Mouse (Mus musculus) thymus, adult 2 months (tissue): ENCODE measurements around the gene Gm21992. TPM values are rescaled to one million over a fixed set of nuclear protein-coding genes. Genes with fewer than 3 reads are reported as not detected.

ENCODE experiments used
- DNase-seq: peaks from one replicate; pipeline ENCODE4 v3.0.0; 2021
- H3K27ac ChIP-seq: fragments of 200-500 bp; 2 replicates; pipeline ENCODE4 v1.5.1; 2012; ENCODE audit warnings: low read length, control low read depth; ENCODE audit not compliant: control insufficient read depth, insufficient read depth
- H3K27me3 ChIP-seq: fragments of 200-500 bp; 2 replicates; pipeline ENCODE4 v1.6.1; 2012; ENCODE audit warnings: mild to moderate bottlenecking, low read length, moderate library complexity, mixed read lengths; ENCODE audit not compliant: control insufficient read depth, insufficient read depth
- H3K36me3 ChIP-seq: fragments of 200-500 bp; 2 replicates; pipeline ENCODE4 v1.6.1; 2012; ENCODE audit warnings: mild to moderate bottlenecking, low read length, moderate library complexity; ENCODE audit not compliant: control insufficient read depth, insufficient read depth
- H3K4me1 ChIP-seq: fragments of 200-500 bp; replicated peaks from 2 replicates; pipeline ENCODE4 v1.6.1; 2012; ENCODE audit warnings: low read length; ENCODE audit not compliant: control insufficient read depth, insufficient read depth
- H3K4me3 ChIP-seq: fragments of 200-500 bp; 2 replicates; pipeline ENCODE4 v1.5.1; 2012; ENCODE audit warnings: mild to moderate bottlenecking, low read length, control low read depth, moderate library complexity; ENCODE audit not compliant: control insufficient read depth, insufficient read depth
- CTCF ChIP-seq: fragments of 200-500 bp; IDR thresholded peaks from 2 replicates; pipeline ENCODE4 v1.5.1; 2012; ENCODE audit warnings: mild to moderate bottlenecking, control low read depth, low read length, moderate library complexity, borderline replicate concordance; ENCODE audit not compliant: control insufficient read depth, poor library complexity, insufficient read depth; ENCODE audit errors: extremely low read depth
- POLR2A ChIP-seq: fragments of 200-500 bp; IDR thresholded peaks from 2 replicates; pipeline ENCODE4 v1.6.1; 2012; ENCODE audit warnings: mild to moderate bottlenecking, low read length, control low read depth, moderate library complexity; ENCODE audit not compliant: control insufficient read depth, poor library complexity, insufficient read depth; ENCODE audit errors: extremely low read depth
- WGBS: fragments of 180-500 bp; shearing (Covaris S2); methylation state at CpG from one replicate; pipeline ENCODE4 v1.1.7; 2018; 5-methylcytosine and 5-hydroxymethylcytosine counted together
- polyA plus RNA-seq: library from polyadenylated mRNA; depleted of rRNA; stranded (reverse); fragments of >200 nt; gene quantifications from 2 replicates; pipeline ENCODE4 v1.2.3, GENCODE M21; 2012; rRNA removed

Gm21992 gene
- polyA plus RNA-seq, 1 experiment, result 56.3 TPM

DNA sequence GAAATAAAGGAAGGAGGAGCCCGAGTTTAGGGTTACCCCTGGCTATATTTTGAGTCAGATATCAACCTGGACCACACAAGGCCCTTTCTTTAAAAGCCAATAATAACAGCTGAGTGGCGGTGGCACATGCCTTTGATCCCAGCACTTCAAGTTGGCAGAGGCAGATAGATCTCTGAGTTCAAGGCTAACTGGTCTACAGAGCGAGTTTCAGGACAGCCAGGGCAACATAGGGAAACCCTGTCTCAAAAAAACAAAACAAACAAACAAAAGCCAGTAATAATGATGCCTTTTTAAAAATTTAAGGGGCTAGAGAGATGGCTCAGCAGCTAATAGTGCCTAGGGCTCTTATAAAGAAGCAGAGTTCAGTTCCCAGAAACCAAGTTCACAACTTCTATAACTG, 117.1 kb downstream of the Gm21992 start:
- Histone ChIP-seq H3K4me1 (peaks cover 5% of the 10 kb centered on the region), H3K27me3 (peaks cover 12% of the 10 kb centered on the region), H3K4me3 (no peak overlapping the region), H3K27ac (no peak overlapping the region), H3K36me3 (no peaks in the 10 kb centered on the region)
- no peak for DNase-seq
- TF ChIP-seq CTCF (no peak), POLR2A (no peak)
- WGBS, result 74% methylated on average over 3 of the region's 3 CpGs

Other genes starting within 250 kb of the Gm21992 start
- gene Lrfn4, start 195.9 kb downstream of the Gm21992 start, polyA plus RNA-seq, result 17.3 and 18.1 TPM in 2 replicates
- 151 and 163 TPM in 2 replicates for gene Rce1, start 186.0 kb downstream of the Gm21992 start, polyA plus RNA-seq
- gene Gm960, start 112.9 kb downstream of the Gm21992 start, polyA plus RNA-seq, result 0.04 and 1.1 TPM in 2 replicates
- 0.23 and 0.26 TPM in 2 replicates for gene Sptbn2, start 100.4 kb downstream of the Gm21992 start, polyA plus RNA-seq
- 20.0 and 20.2 TPM in 2 replicates for gene Rbm4b, start 55.1 kb downstream of the Gm21992 start, polyA plus RNA-seq
- gene Rbm4, start 17.7 kb downstream of the Gm21992 start, polyA plus RNA-seq, result 113 and 130 TPM in 2 replicates
- 158 and 205 TPM in 2 replicates for gene Rbm14, start within 50 bp of the Gm21992 start, polyA plus RNA-seq
- 35.8 and 45.8 TPM in 2 replicates for gene Ccs, start 27.7 kb upstream of the Gm21992 start, polyA plus RNA-seq
- 0.19 and 0.24 TPM in 2 replicates for gene Ccdc87, start 27.8 kb upstream of the Gm21992 start, polyA plus RNA-seq
- 27.0 and 31.9 TPM in 2 replicates for gene Ctsf, start 43.5 kb upstream of the Gm21992 start, polyA plus RNA-seq
- 8.4 and 11.8 TPM in 2 replicates for gene Actn3, start 66.3 kb upstream of the Gm21992 start, polyA plus RNA-seq
- 53.0 and 53.5 TPM in 2 replicates for gene Zdhhc24, start 67.1 kb upstream of the Gm21992 start, polyA plus RNA-seq
- 2.8 and 4.7 TPM in 2 replicates for gene Bbs1, start 95.0 kb upstream of the Gm21992 start, polyA plus RNA-seq
- 153 and 175 TPM in 2 replicates for gene Dpp3, start 116.7 kb upstream of the Gm21992 start, polyA plus RNA-seq
- gene Peli3, start 131.5 kb upstream of the Gm21992 start, polyA plus RNA-seq, result 2.1 and 2.3 TPM in 2 replicates
- 25.8 and 27.3 TPM in 2 replicates for gene Mrpl11, start 150.5 kb upstream of the Gm21992 start, polyA plus RNA-seq
- gene Npas4, start 178.7 kb upstream of the Gm21992 start, polyA plus RNA-seq, result 0.57 and 0.59 TPM in 2 replicates
- 12.7 and 14.6 TPM in 2 replicates for gene Slc29a2, start 212.2 kb upstream of the Gm21992 start, polyA plus RNA-seq
- 23.8 and 25.1 TPM in 2 replicates for gene B4gat1, start 227.2 kb upstream of the Gm21992 start, polyA plus RNA-seq
- 1.1 and 1.4 TPM in 2 replicates for gene AC124502.3, start 227.3 kb upstream of the Gm21992 start, polyA plus RNA-seq
- gene Brms1, start 229.7 kb upstream of the Gm21992 start, polyA plus RNA-seq, result 54.2 and 61.4 TPM in 2 replicates
- gene Rin1, start 238.9 kb upstream of the Gm21992 start, polyA plus RNA-seq, result 7.1 and 8.8 TPM in 2 replicates